Comparison of ENCODE assay signal across 9 mouse cellular contexts in the genomic region with DNA sequence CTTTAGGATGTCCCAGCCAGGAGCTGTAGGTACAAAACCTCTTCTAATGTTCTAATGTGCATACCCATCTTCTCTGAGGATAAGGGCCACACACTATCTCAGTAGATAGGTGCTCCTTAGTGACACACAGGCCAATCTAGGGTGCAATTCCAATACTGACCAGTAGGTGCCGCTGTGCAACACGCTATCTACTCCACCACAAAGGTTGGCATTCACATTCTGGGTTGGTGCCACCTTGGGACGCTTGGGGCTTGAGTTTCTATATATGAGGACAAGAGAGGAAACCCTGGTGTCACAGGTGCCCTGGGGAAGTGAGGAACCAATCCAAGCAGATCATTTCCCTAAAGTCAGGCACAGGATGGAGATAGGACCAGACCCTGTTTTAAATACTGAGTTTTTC. TPM values are rescaled to one million over a fixed set of nuclear protein-coding genes. Genes with fewer than 3 reads are reported as not detected.
DNase-seq lines count a peak whose midpoint lies in the region; TF ChIP-seq lines count a peak whose summit lies in the region.
"Had no signal": no experiment of that assay in that cellular context is flagged by ENCODE, and none has a peak within 500 bp of the region (broad histone marks: within the 10 kb centered on the region; RNA-seq: fewer than 3 reads in every experiment).

No protein-coding gene starts in this region.

- no peak for TF ChIP-seq POLR2A in MEL (IDR thresholded peaks at IDR 0.05; ENCODE audit: control insufficient read depth in 1 of 2, insufficient read depth in 1 of 2, low read depth in 1 of 2, low read length in 2 of 2, poor library complexity in 1 of 2)

- no peak overlapping the region for H3K4me3 ChIP-seq in MEL (ENCODE audit: control insufficient read depth in 1 of 2, insufficient read depth in 1 of 2, low read depth in 2 of 2, low read length in 2 of 2)
- H3K4me3 ChIP-seq: lung, embryonic 15.5 days had no signal

- H3K79me2 ChIP-seq in MEL (ENCODE audit: control insufficient read depth, insufficient read depth, low read length, poor library complexity) = no peaks in the 10 kb centered on the region

- H3K27me3 ChIP-seq in MEL (ENCODE audit: control insufficient read depth in 1 of 2, insufficient read depth in 2 of 2, low read length in 2 of 2) = no peaks in the 10 kb centered on the region
- H3K27me3 ChIP-seq: lung, embryonic 15.5 days had no signal

- H3K9ac ChIP-seq in MEL (ENCODE audit: control insufficient read depth, low read depth, low read length, poor library complexity, severe bottlenecking) = no peak overlapping the region
- H3K9ac ChIP-seq: lung, embryonic 15.5 days had no signal

- DNase-seq in MEL (ENCODE audit: low read depth, low spot score) = peak; percentile 84
- DNase-seq in c-Kit-negative CD71-positive TER-119-positive erythroid progenitor cells, embryonic 14.5 days (ENCODE audit: low read depth, low spot score) = peak; percentile 61
- peak; percentile 46 for DNase-seq in fibroblast of lung, adult 2 months (ENCODE audit: low read depth)
- DNase-seq in heart, postnatal 14 days = peak; percentile 77 to 89
- DNase-seq in layer of hippocampus, adult 9-10 months (ENCODE audit: low spot score) = peak; percentile 95
- DNase-seq in lung, postnatal 4 days = peak; percentile 69 to 83
- peak; percentile 82 for DNase-seq in right cerebral cortex, adult 18-20 months
- peak; percentile 66 for DNase-seq in urinary bladder, adult 2 months (ENCODE audit: low spot score)

- no peak for TF ChIP-seq EP300 in MEL (IDR thresholded peaks at IDR 0.05; ENCODE audit: low read depth in 1 of 2, low read length in 2 of 2)

- H3K27ac ChIP-seq in MEL (ENCODE audit: control insufficient read depth, low read depth, low read length) = no peak overlapping the region
- H3K27ac ChIP-seq: lung, embryonic 15.5 days had no signal

- intact Hi-C loops in heart, postnatal 14 days (cut with DNase I) = loop anchor here (1.0 kb wide), 2 partner anchors 163 to 394 kb away; no protein-coding TSS in a partner anchor

- TF ChIP-seq CTCF in MEL (IDR thresholded peaks at IDR 0.05 in 2 of 3, conservative IDR thresholded peaks at IDR 0.05 in 1 of 3; ENCODE audit: control insufficient read depth in 1 of 3, insufficient read depth in 1 of 3, low read depth in 2 of 3, low read length in 3 of 3, poor library complexity in 1 of 3, severe bottlenecking in 1 of 3) = peak; percentile 82 to 98 (median 89)

- TF ChIP-seq RAD21 in MEL (IDR thresholded peaks at IDR 0.05; ENCODE audit: low read depth, low read length) = peak; percentile 82

- no peaks in the 10 kb centered on the region for H3K36me3 ChIP-seq in MEL (ENCODE audit: control insufficient read depth in 1 of 2, insufficient read depth in 2 of 2, low read length in 2 of 2)
- H3K36me3 ChIP-seq: lung, embryonic 15.5 days had no signal

- peaks cover 0 to 2% of the 10 kb centered on the region in 2 experiments; a peak in 1 of 4 replicates for H3K4me1 ChIP-seq in MEL (ENCODE audit: control insufficient read depth in 1 of 2, insufficient read depth in 2 of 2, low read length in 2 of 2)
- H3K4me1 ChIP-seq: lung, embryonic 15.5 days had no signal

- no peaks in the 10 kb centered on the region for H3K9me3 ChIP-seq in MEL (replicated peaks; ENCODE audit: insufficient read depth, low read length)
- H3K9me3 ChIP-seq: lung, embryonic 15.5 days had no signal

TF ChIP-seq in MEL, 35 proteins besides CTCF, POLR2A, EP300 and RAD21:
- TF ChIP-seq SMC3 (IDR thresholded peaks at IDR 0.05; ENCODE audit: low read depth, low read length) (peak; percentile 74), ZC3H11A (IDR thresholded peaks at IDR 0.05; ENCODE audit: low read depth, low read length) (peak; percentile 60), MAZ (IDR thresholded peaks at IDR 0.05; ENCODE audit: low read depth, low read length) (no peak)

RNA-seq across cellular contexts. Expression of a gene that starts 56.1 kb away (rescaled TPM):
- not detected in 2 replicates for total RNA-seq in MEL (2012; rRNA removed)
- not detected for polyA plus RNA-seq in MEL (2012; ENCODE audit: insufficient read depth in 1 of 2, insufficient read length in 2 of 2, low read depth in 1 of 2, low replicate concordance in 2 of 2, missing spikeins in 1 of 2)
- not detected for total RNA-seq in heart, postnatal 14 days (2021)
- not detected in 2 replicates for polyA plus RNA-seq in urinary bladder, adult 2 months (2012; rRNA removed)
- polyA plus RNA-seq: lung, embryonic 15.5 days had no signal
